Mouse (Mus musculus) Patski (cell line): ENCODE results near the gene Ablim1. TPM values are rescaled to one million over a fixed set of nuclear protein-coding genes. Genes with fewer than 3 reads are reported as not detected.
A peak's percentile ranks its signal among the peaks of the same experiment; 100 is the strongest.

Experiments used
- ATAC-seq: fragments of 100-300 bp; one replicate; pipeline ENCODE4 v1.8.0; 2021
- CTCF ChIA-PET: fragments of 350-600 bp; sonication (Branson Sonifier 250); formaldehyde crosslinking; loops from one replicate; lab custom pipeline; 2022; ENCODE audit warnings: inconsistent platforms; lab: Charles Lee
- POLR2A ChIA-PET: fragments of 350-600 bp; sonication (Branson Sonifier 250); formaldehyde crosslinking; loops from one replicate; lab custom pipeline; 2022; ENCODE audit warnings: antibody characterized with exemption, inconsistent platforms; lab: Charles Lee
- DNase-seq: peaks from one replicate; pipeline ENCODE4 v3.0.0-alpha.2; 2011; ENCODE audit warnings: low read depth, low spot score
- H3K27me3 ChIP-seq: fragments of 371-371 bp; one replicate; pipeline ENCODE4 v1.5.1; 2021
- CTCF ChIP-seq: fragments of 100-300 bp; IDR thresholded peaks from one replicate; pipeline ENCODE4 v1.5.1; 2021
- in situ Hi-C: fragments of 300-500 bp; cut with MboI; formaldehyde crosslinking; loops from 3 replicates; pipeline ENCODE4 v1.11.1; 2018; ENCODE audit warnings: low pct_unique_long_range_greater_than_20kb, mixed read lengths
- polyA plus RNA-seq: library from polyadenylated mRNA; unstranded; gene quantifications from one replicate; pipeline ENCODE4 v1.2.3, GENCODE M21; 2021

Gene Ablim1
- polyA plus RNA-seq, 1 experiment from 2014 or later = 105 TPM

- POLR2A ChIA-PET = no interaction called here
- in situ Hi-C loops = no loop called here
These were observed 29.1 kb upstream of the Ablim1 start for GRCm38 (mm10) chr19:57343860-57344259.

GRCm38 (mm10) chr19:57340900-57341742 is 26.4 kb upstream of the Ablim1 start:
- in situ Hi-C loops = no loop called here
- no peaks in the 10 kb centered on the region for H3K27me3 ChIP-seq

More at GRCm38 (mm10) chr19:57343860-57344259, 29.1 kb upstream of the Ablim1 start:
- CTCF ChIA-PET = interaction anchor here (1.5 kb wide), 1 partner anchor 9 kb away, joined by 6 read pairs; no protein-coding TSS in a partner anchor
- no peak for TF ChIP-seq CTCF
- ATAC-seq = no peak
- H3K27me3 ChIP-seq = no peaks in the 10 kb centered on the region
- no peak for DNase-seq

GRCm38 (mm10) chr19:57339281-57339864 is 24.7 kb upstream of the Ablim1 start:
- CTCF ChIA-PET = no interaction called here
- TF ChIP-seq CTCF = no peak
- DNase-seq (no peak), ATAC-seq (no peak)
- in situ Hi-C loops = no loop called here
- H3K27me3 ChIP-seq = no peaks in the 10 kb centered on the region
- POLR2A ChIA-PET = no interaction called here

More at GRCm38 (mm10) chr19:57340900-57341742, 26.4 kb upstream of the Ablim1 start:
- no peak for ATAC-seq
- ChIA-PET POLR2A (no interaction called here), CTCF (interaction anchor here (1.3 kb wide), 1 partner anchor 191 kb away, joined by 3 read pairs; no protein-coding TSS in a partner anchor)
- TF ChIP-seq CTCF = no peak
- DNase-seq = no peak

- ChIA-PET POLR2A (no interaction called here), CTCF (interaction anchor here (0.9 to 1.7 kb wide), 3 partner anchors 9 to 176 kb away, joined by 3 read pairs; partner anchors contain the start of gene Ablim1)
- no peaks in the 10 kb centered on the region for H3K27me3 ChIP-seq
- ATAC-seq (no peak), DNase-seq (no peak)
- in situ Hi-C loops = no loop called here
- TF ChIP-seq CTCF = no peak
These were observed 20.4 kb upstream of the Ablim1 start for GRCm38 (mm10) chr19:57335135-57335534.

GRCm38 (mm10) chr19:57333356-57333755 is 18.6 kb upstream of the Ablim1 start:
- in situ Hi-C loops = no loop called here
- CTCF ChIA-PET = interaction anchor here (1.5 kb wide), 1 partner anchor 172 kb away, joined by 4 read pairs; no protein-coding TSS in a partner anchor
- no peak for TF ChIP-seq CTCF
- no peak for ATAC-seq
- no peak for DNase-seq
- POLR2A ChIA-PET = no interaction called here
- no peaks in the 10 kb centered on the region for H3K27me3 ChIP-seq

GRCm38 (mm10) chr19:57331237-57331636 is 16.5 kb upstream of the Ablim1 start:
- POLR2A ChIA-PET = no interaction called here
- no peak for DNase-seq
- H3K27me3 ChIP-seq = no peaks in the 10 kb centered on the region
- no peak for TF ChIP-seq CTCF
- ATAC-seq = no peak
- CTCF ChIA-PET = no interaction called here
- in situ Hi-C loops = no loop called here

- TF ChIP-seq CTCF = no peak
- ATAC-seq (no peak), DNase-seq (no peak)
- no peaks in the 10 kb centered on the region for H3K27me3 ChIP-seq
- ChIA-PET CTCF (interaction anchor here (2.5 kb wide), 1 partner anchor 264 kb away, joined by 10 read pairs; no protein-coding TSS in a partner anchor), POLR2A (no interaction called here)
- in situ Hi-C loops = no loop called here
These were observed 15.6 kb upstream of the Ablim1 start for GRCm38 (mm10) chr19:57330309-57330708.

- CTCF ChIA-PET = interaction anchor here (0.6 to 5.9 kb wide), 31 partner anchors 9 to 272 kb away, joined by 3 to 84 read pairs (median 4); partner anchors contain the start of genes Ablim1 and Fam160b1
- POLR2A ChIA-PET = interaction anchor here (0.6 to 0.8 kb wide), 2 partner anchors 51 to 165 kb away, joined by 3 to 4 read pairs; no protein-coding TSS in a partner anchor
- ATAC-seq = no peak
- no peaks in the 10 kb centered on the region for H3K27me3 ChIP-seq
- DNase-seq = no peak
- in situ Hi-C loops = loop anchor here (5.0 kb wide), 1 partner anchor 266 kb away; no protein-coding TSS in a partner anchor
- TF ChIP-seq CTCF = peak; percentile 77
These were observed 14.1 kb upstream of the Ablim1 start for GRCm38 (mm10) chr19:57328792-57329191.

- ATAC-seq (no peak), DNase-seq (no peak)
- in situ Hi-C loops = loop anchor here (5.0 kb wide), 1 partner anchor 266 kb away; no protein-coding TSS in a partner anchor
- H3K27me3 ChIP-seq = no peaks in the 10 kb centered on the region
- POLR2A ChIA-PET = interaction anchor here (0.6 to 0.8 kb wide), 2 partner anchors 50 to 165 kb away, joined by 3 to 4 read pairs; no protein-coding TSS in a partner anchor
- CTCF ChIA-PET = interaction anchor here (0.6 to 5.9 kb wide), 28 partner anchors 9 to 271 kb away, joined by 3 to 84 read pairs (median 4); partner anchors contain the start of genes Ablim1 and Fam160b1
- no peak for TF ChIP-seq CTCF
These were observed 13.6 kb upstream of the Ablim1 start for GRCm38 (mm10) chr19:57328269-57328668.

- in situ Hi-C loops = loop anchor here (5.0 kb wide), 1 partner anchor 265 kb away; no protein-coding TSS in a partner anchor
- TF ChIP-seq CTCF = no peak
- CTCF ChIA-PET = interaction anchor here (0.7 to 5.9 kb wide), 8 partner anchors 71 to 261 kb away, joined by 3 to 84 read pairs (median 6); no protein-coding TSS in a partner anchor
These were observed 13.0 kb upstream of the Ablim1 start for GRCm38 (mm10) chr19:57327679-57328078.

More at GRCm38 (mm10) chr19:57327679-57328078, 13.0 kb upstream of the Ablim1 start:
- DNase-seq = no peak
- POLR2A ChIA-PET = interaction anchor here (0.9 kb wide), 1 partner anchor 132 kb away, joined by 3 read pairs; no protein-coding TSS in a partner anchor
- H3K27me3 ChIP-seq = no peaks in the 10 kb centered on the region
- ATAC-seq = no peak
